Mouse (Mus musculus): ENCODE results near the gene Mettl23. TPM values are rescaled to one million over a fixed set of nuclear protein-coding genes. Genes with fewer than 3 reads are reported as not detected.

Mettl23 gene
- polyA plus RNA-seq, 1 experiment = 34.0 TPM

GRCm38 (mm10) chr11:116871538-116871937 is 28.5 kb downstream of the Mettl23 start:
- Histone ChIP-seq H3K36me3 (ENCODE audit: control insufficient read depth, insufficient read depth) (peaks cover 13% of the 10 kb centered on the region), H3K4me2 (ENCODE audit: low read depth) (peak overlapping the region; percentile 5), H3ac (ENCODE audit: control insufficient read depth, insufficient read length) (no peak overlapping the region), H3K4me3 (no peak overlapping the region), H3K27me3 (ENCODE audit: control insufficient read depth, insufficient read depth, insufficient read length) (no peaks in the 10 kb centered on the region), H3K79me2 (ENCODE audit: control insufficient read depth, insufficient read depth) (no peaks in the 10 kb centered on the region)
- TF ChIP-seq POLR2A (IDR thresholded peaks at IDR 0.05; ENCODE audit: insufficient read length, low read depth) (no peak), MAX (IDR thresholded peaks at IDR 0.05; ENCODE audit: low read depth) (no peak), MYOG (IDR thresholded peaks at IDR 0.05; ENCODE audit: control insufficient read depth in 1 of 3, insufficient read depth in 1 of 3, insufficient read length in 2 of 3, low read depth in 2 of 3) (peak; percentile 77 to 87 (median 79)), MYOD1 (IDR thresholded peaks at IDR 0.05; ENCODE audit: control insufficient read depth in 1 of 3, insufficient read length in 2 of 3, low read depth in 2 of 3) (peak; percentile 26 to 89 (median 87)), TCF3 (IDR thresholded peaks at IDR 0.05; ENCODE audit: insufficient read length, low read depth) (peak; percentile 74), POLR2AphosphoS2 (IDR thresholded peaks at IDR 0.05; ENCODE audit: insufficient read length, low read depth) (no peak), E2F4 (IDR thresholded peaks at IDR 0.05; ENCODE audit: insufficient read depth) (no peak), SRF (IDR thresholded peaks at IDR 0.05; ENCODE audit: control insufficient read depth, insufficient read length, low read depth) (no peak), REST (IDR thresholded peaks at IDR 0.05; ENCODE audit: insufficient read depth, insufficient read length) (no peak), TCF12 (IDR thresholded peaks at IDR 0.05; ENCODE audit: insufficient read depth, poor library complexity, severe bottlenecking) (peak; percentile 71), USF1 (IDR thresholded peaks at IDR 0.05; ENCODE audit: low read depth) (no peak), CEBPB (IDR thresholded peaks at IDR 0.05; ENCODE audit: insufficient read depth, poor library complexity, severe bottlenecking) (no peak)

GRCm38 (mm10) chr11:116873987-116874386 is 30.9 kb downstream of the Mettl23 start:
- no peak overlapping the region for H3ac ChIP-seq (ENCODE audit: control insufficient read depth, insufficient read length)
- TF ChIP-seq CEBPB (IDR thresholded peaks at IDR 0.05; ENCODE audit: insufficient read depth, poor library complexity, severe bottlenecking) = no peak
- TF ChIP-seq MYOD1 (IDR thresholded peaks at IDR 0.05; ENCODE audit: control insufficient read depth in 1 of 3, insufficient read length in 2 of 3, low read depth in 2 of 3) = no peak
- TF ChIP-seq MYOG (IDR thresholded peaks at IDR 0.05; ENCODE audit: control insufficient read depth in 1 of 3, insufficient read depth in 1 of 3, insufficient read length in 2 of 3, low read depth in 2 of 3) = no peak
- no peak for TF ChIP-seq REST (IDR thresholded peaks at IDR 0.05; ENCODE audit: insufficient read depth, insufficient read length)
- TF ChIP-seq TCF12 (IDR thresholded peaks at IDR 0.05; ENCODE audit: insufficient read depth, poor library complexity, severe bottlenecking) = no peak
- no peak for TF ChIP-seq POLR2A (IDR thresholded peaks at IDR 0.05; ENCODE audit: insufficient read length, low read depth)
- TF ChIP-seq TCF3 (IDR thresholded peaks at IDR 0.05; ENCODE audit: insufficient read length, low read depth) = no peak
- no peak overlapping the region for H3K4me3 ChIP-seq
- peaks cover 13% of the 10 kb centered on the region for H3K36me3 ChIP-seq (ENCODE audit: control insufficient read depth, insufficient read depth)
- H3K4me2 ChIP-seq (ENCODE audit: low read depth) = no peak overlapping the region
- no peaks in the 10 kb centered on the region for H3K79me2 ChIP-seq (ENCODE audit: control insufficient read depth, insufficient read depth)
- no peaks in the 10 kb centered on the region for H3K27me3 ChIP-seq (ENCODE audit: control insufficient read depth, insufficient read depth, insufficient read length)

- no peak overlapping the region for H3K4me2 ChIP-seq (ENCODE audit: low read depth)
- TF ChIP-seq USF1 (IDR thresholded peaks at IDR 0.05; ENCODE audit: low read depth) (no peak), POLR2AphosphoS2 (IDR thresholded peaks at IDR 0.05; ENCODE audit: insufficient read length, low read depth) (no peak), E2F4 (IDR thresholded peaks at IDR 0.05; ENCODE audit: insufficient read depth) (no peak), MYOG (IDR thresholded peaks at IDR 0.05; ENCODE audit: control insufficient read depth in 1 of 3, insufficient read depth in 1 of 3, insufficient read length in 2 of 3, low read depth in 2 of 3) (no peak), TCF3 (IDR thresholded peaks at IDR 0.05; ENCODE audit: insufficient read length, low read depth) (no peak), CEBPB (IDR thresholded peaks at IDR 0.05; ENCODE audit: insufficient read depth, poor library complexity, severe bottlenecking) (no peak), MYOD1 (IDR thresholded peaks at IDR 0.05; ENCODE audit: control insufficient read depth in 1 of 3, insufficient read length in 2 of 3, low read depth in 2 of 3) (no peak), TCF12 (IDR thresholded peaks at IDR 0.05; ENCODE audit: insufficient read depth, poor library complexity, severe bottlenecking) (no peak), MAX (IDR thresholded peaks at IDR 0.05; ENCODE audit: low read depth) (no peak), REST (IDR thresholded peaks at IDR 0.05; ENCODE audit: insufficient read depth, insufficient read length) (no peak), POLR2A (IDR thresholded peaks at IDR 0.05; ENCODE audit: insufficient read length, low read depth) (no peak), SRF (IDR thresholded peaks at IDR 0.05; ENCODE audit: control insufficient read depth, insufficient read length, low read depth) (no peak)
These were observed 35.4 kb downstream of the Mettl23 start for GRCm38 (mm10) chr11:116878454-116878853.

GRCm38 (mm10) chr11:116880839-116881238 is 37.8 kb downstream of the Mettl23 start:
- Histone ChIP-seq H3K36me3 (ENCODE audit: control insufficient read depth, insufficient read depth) (no peaks in the 10 kb centered on the region), H3ac (ENCODE audit: control insufficient read depth, insufficient read length) (no peak overlapping the region), H3K4me3 (no peak overlapping the region), H3K4me2 (ENCODE audit: low read depth) (no peak overlapping the region), H3K79me2 (ENCODE audit: control insufficient read depth, insufficient read depth) (no peaks in the 10 kb centered on the region), H3K27me3 (ENCODE audit: control insufficient read depth, insufficient read depth, insufficient read length) (no peaks in the 10 kb centered on the region)
- TF ChIP-seq POLR2A (IDR thresholded peaks at IDR 0.05; ENCODE audit: insufficient read length, low read depth) (no peak), TCF3 (IDR thresholded peaks at IDR 0.05; ENCODE audit: insufficient read length, low read depth) (no peak), MYOD1 (IDR thresholded peaks at IDR 0.05; ENCODE audit: control insufficient read depth in 1 of 3, insufficient read length in 2 of 3, low read depth in 2 of 3) (no peak), E2F4 (IDR thresholded peaks at IDR 0.05; ENCODE audit: insufficient read depth) (no peak), MAX (IDR thresholded peaks at IDR 0.05; ENCODE audit: low read depth) (no peak), MYOG (IDR thresholded peaks at IDR 0.05; ENCODE audit: control insufficient read depth in 1 of 3, insufficient read depth in 1 of 3, insufficient read length in 2 of 3, low read depth in 2 of 3) (no peak), USF1 (IDR thresholded peaks at IDR 0.05; ENCODE audit: low read depth) (no peak), SRF (IDR thresholded peaks at IDR 0.05; ENCODE audit: control insufficient read depth, insufficient read length, low read depth) (no peak), REST (IDR thresholded peaks at IDR 0.05; ENCODE audit: insufficient read depth, insufficient read length) (no peak), POLR2AphosphoS2 (IDR thresholded peaks at IDR 0.05; ENCODE audit: insufficient read length, low read depth) (no peak), CEBPB (IDR thresholded peaks at IDR 0.05; ENCODE audit: insufficient read depth, poor library complexity, severe bottlenecking) (no peak), TCF12 (IDR thresholded peaks at IDR 0.05; ENCODE audit: insufficient read depth, poor library complexity, severe bottlenecking) (no peak)

More at GRCm38 (mm10) chr11:116878454-116878853, 35.4 kb downstream of the Mettl23 start:
- Histone ChIP-seq H3K4me3 (no peak overlapping the region), H3K79me2 (ENCODE audit: control insufficient read depth, insufficient read depth) (no peaks in the 10 kb centered on the region), H3K27me3 (ENCODE audit: control insufficient read depth, insufficient read depth, insufficient read length) (no peaks in the 10 kb centered on the region), H3K36me3 (ENCODE audit: control insufficient read depth, insufficient read depth) (peaks cover 2% of the 10 kb centered on the region), H3ac (ENCODE audit: control insufficient read depth, insufficient read length) (no peak overlapping the region)

Measured in myocyte (in vitro differentiated cells).